Mouse (Mus musculus) B cell, adult (primary cell): ENCODE results near the gene Hdx. TPM values are rescaled to one million over a fixed set of nuclear protein-coding genes. Genes with fewer than 3 reads are reported as not detected.

Experiments
- total RNA-seq: library from RNA; stranded (reverse); gene quantifications from 4 replicates; pipeline ENCODE4 v1.2.4, GENCODE M21; 2023; ENCODE audit not compliant: inconsistent age

The Hdx gene
- total RNA-seq, result not detected in 4 replicates

GRCm38 (mm10) chrX:111696356-111697282 lies at the start of gene Hdx:
Gene Hdx (minus strand): TSS chrX:111697079.

GRCm38 (mm10) chrX:111537859-111538258 lies 159.0 kb downstream of the Hdx start, which contains the start of gene Rps6ka6:
Gene Rps6ka6 (minus strand): TSS chrX:111537959.

Other genes with a start within 250 kb of the Hdx start
- not detected in 4 replicates for gene Rps6ka6, start 159.1 kb downstream of the Hdx start, total RNA-seq
- not detected in 4 replicates for gene Gm45194, start 194.3 kb upstream of the Hdx start, total RNA-seq